Comparison of ENCODE assay signal across 8 mouse cellular contexts in genomic region chrX:114473782-114474731, GRCm38 (mm10). TPM values are rescaled to one million over a fixed set of nuclear protein-coding genes. Genes with fewer than 3 reads are reported as not detected.
A peak's percentile ranks its signal among the peaks of the same experiment; 100 is the strongest.
DNase-seq lines count a peak whose midpoint lies in the region; ATAC-seq lines count a peak whose summit lies in the region.

Klhl4 (plus strand) TSS chrX:114474333.

- no peak within 1 kb of the TSS for H3K9ac ChIP-seq in embryonic facial prominence, embryonic 13.5 days
- no peak within 1 kb of the TSS for H3K9ac ChIP-seq in liver, embryonic 15.5 days

- ATAC-seq in embryonic facial prominence, embryonic 13.5 days (ENCODE audit: insufficient number of reproducible peaks, insufficient read depth, low FRiP score, low TSS enrichment, low read depth), result no peak
- ATAC-seq in liver, embryonic 15.5 days (ENCODE audit: insufficient read depth), result peak; percentile 37; the same call in 1 of the 2 replicates

- no peaks in the 10 kb centered on the region for H3K27me3 ChIP-seq in embryonic facial prominence, embryonic 13.5 days
- H3K27me3 ChIP-seq in liver, embryonic 15.5 days, result no peaks in the 10 kb centered on the region

- 42% methylated on average over 14 of the region's 14 CpGs for WGBS in embryonic facial prominence, embryonic 13.5 days
- 31% methylated on average over 14 of the region's 14 CpGs for WGBS in liver, embryonic 15.5 days (ENCODE audit: insufficient replicate concordance)

- peak; percentile 2 for DNase-seq in adrenal gland, postnatal 10 days
- DNase-seq in adrenal gland, postnatal 25 days, result no peak
- DNase-seq in heart, postnatal 10 days, result peak; percentile 28 to 38
- peak; percentile 9 to 11 for DNase-seq in kidney, postnatal 36 days
- peak; percentile 24 to 40 for DNase-seq in right cerebral cortex, adult 2 months (ENCODE audit: low spot score in 2 of 2)
- no peak for DNase-seq in spleen, postnatal 14 days (ENCODE audit: low spot score in 2 of 2)

- no peaks in the 10 kb centered on the region for H3K4me1 ChIP-seq in embryonic facial prominence, embryonic 13.5 days
- no peaks in the 10 kb centered on the region for H3K4me1 ChIP-seq in liver, embryonic 15.5 days (replicated peaks)

- no peaks in the 10 kb centered on the region for H3K9me3 ChIP-seq in embryonic facial prominence, embryonic 13.5 days
- no peaks in the 10 kb centered on the region for H3K9me3 ChIP-seq in liver, embryonic 15.5 days (replicated peaks)

- intact Hi-C loops in heart, postnatal 10 days (cut with DNase I), result loop anchor here (1.0 kb wide), 1 partner anchor 8 kb away; no protein-coding TSS in a partner anchor

- H3K4me2 ChIP-seq in embryonic facial prominence, embryonic 13.5 days, result peak within 1 kb of the TSS; percentile 45
- no peak within 1 kb of the TSS for H3K4me2 ChIP-seq in liver, embryonic 15.5 days

- no peak within 1 kb of the TSS for H3K27ac ChIP-seq in embryonic facial prominence, embryonic 13.5 days
- no peak within 1 kb of the TSS for H3K27ac ChIP-seq in liver, embryonic 15.5 days (replicated peaks)

- H3K36me3 ChIP-seq in embryonic facial prominence, embryonic 13.5 days, result no peaks in the 10 kb centered on the region
- H3K36me3 ChIP-seq in liver, embryonic 15.5 days (replicated peaks), result no peaks in the 10 kb centered on the region

- H3K4me3 ChIP-seq in embryonic facial prominence, embryonic 13.5 days, result peak within 1 kb of the TSS; percentile 20
- no peak within 1 kb of the TSS for H3K4me3 ChIP-seq in liver, embryonic 15.5 days (replicated peaks)

RNA-seq across cellular contexts. Expression of gene Klhl4, which starts in this region (rescaled TPM):
- 10 to 100 TPM in 1 of 2 experiments, 1 to 10 TPM in 1; 8.2 to 11.2 TPM for total RNA-seq in adrenal gland, postnatal 10 days (2021)
- total RNA-seq in adrenal gland, postnatal 25 days (2021), result 1.7 and 3.3 TPM in 2 replicates
- 10.3 and 12.5 TPM in 2 replicates for polyA plus RNA-seq in embryonic facial prominence, embryonic 13.5 days (2015; fragmentation: Nextera tagmentation; extraction: Ambion mirVana)
- 10 to 100 TPM; 12.0 to 16.5 TPM for total RNA-seq in heart, postnatal 10 days (2021)
- 1.4 TPM in 2 replicates for polyA plus RNA-seq in liver, embryonic 15.5 days (2015; fragmentation: Nextera tagmentation; extraction: Ambion mirVana)

Comparison
In these comparisons a context has a peak if more than half of its experiments do, and no peak if none do; other contexts are left out.
1. DNase-seq: peak in adrenal gland, postnatal 10 days (single experiment), heart, postnatal 10 days (2 of 2), kidney, postnatal 36 days (2 of 2) and right cerebral cortex, adult 2 months (2 of 2); none in adrenal gland, postnatal 25 days (single experiment) and spleen, postnatal 14 days (0 of 2).